Mouse (Mus musculus) hindbrain, embryonic 14.5 days (tissue): ENCODE results near the gene Gata3. TPM values are rescaled to one million over a fixed set of nuclear protein-coding genes. Genes with fewer than 3 reads are reported as not detected.

Experiments
- polyA plus RNA-seq: library from polyadenylated mRNA; unstranded; fragments of >200 nt; fragmentation: Nextera tagmentation; extraction: Ambion mirVana; gene quantifications from 2 replicates; pipeline ENCODE4 v1.2.1, GENCODE M21; 2014

The Gata3 gene
- polyA plus RNA-seq, 1 experiment from 2014 or later: 28.2 TPM

Other genes with a start within 250 kb of the Gata3 start
- gene 4930412O13Rik, start 8.8 kb downstream of the Gata3 start, polyA plus RNA-seq: 0.36 and 0.52 TPM in 2 replicates
- gene 9230102O04Rik, start 494 bp downstream of the Gata3 start, polyA plus RNA-seq: 1.1 and 1.2 TPM in 2 replicates
- 12.6 and 13.1 TPM in 2 replicates for gene Taf3, start 158.6 kb upstream of the Gata3 start, polyA plus RNA-seq
- 649 and 654 TPM in 2 replicates for gene Atp5c1, start 190.5 kb upstream of the Gata3 start, polyA plus RNA-seq
- gene Kin, start 190.6 kb upstream of the Gata3 start, polyA plus RNA-seq: 26.5 and 29.1 TPM in 2 replicates
- 3.4 and 4.1 TPM in 2 replicates for gene Itih2, start 241.4 kb upstream of the Gata3 start, polyA plus RNA-seq